Mouse (Mus musculus): Measurements from ENCODE around the gene Cd28.

DNA sequence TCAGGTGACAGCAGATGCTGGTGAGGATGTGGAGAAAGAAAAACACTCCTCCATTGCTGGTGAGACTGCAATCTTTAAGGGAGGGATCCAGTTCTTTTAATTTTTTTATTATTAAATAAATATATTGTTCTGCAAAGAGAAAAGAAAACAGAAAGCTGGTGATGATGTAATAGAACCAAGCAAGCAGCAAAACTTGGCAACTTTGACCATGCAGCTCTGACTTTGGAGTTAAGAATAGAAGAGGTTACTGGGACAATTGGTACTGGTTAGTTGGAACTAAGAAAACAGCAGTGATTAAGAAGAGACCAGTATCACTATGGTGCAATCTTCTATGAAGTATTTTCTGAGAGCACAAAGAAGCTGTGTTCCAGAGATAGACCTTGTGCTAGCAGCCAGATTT is 94.2 kb downstream of the Cd28 start:
- no peak for TF ChIP-seq CTCF (IDR thresholded peaks at IDR 0.05; ENCODE audit: control insufficient read depth, insufficient read depth, insufficient replicate concordance, low read depth, low read length)
- TF ChIP-seq POLR2A (IDR thresholded peaks at IDR 0.05; ENCODE audit: control insufficient read depth, low read depth, low read length), result no peak

Measured in testis, adult 2 months (tissue).